Mouse (Mus musculus) layer of hippocampus, postnatal 14 days (tissue): ENCODE results near the gene Cers6. TPM values are rescaled to one million over a fixed set of nuclear protein-coding genes. Genes with fewer than 3 reads are reported as not detected.

ENCODE experiments used
- DNase-seq, 2 experiments: peaks; one replicate each; pipeline ENCODE4 v3.0.0; 2021 to 2022; ENCODE audit warnings: low spot score in 2 of 2, mixed read lengths in 1 of 2
- total RNA-seq, 2 experiments: library from RNA; stranded (reverse); gene quantifications; 2 replicates each; pipeline ENCODE4 v1.2.3; 2021

Cers6 gene
- total RNA-seq, 2 experiments from 2014 or later = 76.6 to 81.6 TPM

- no peak for DNase-seq
These were observed 287.9 kb downstream of the Cers6 start for GRCm38 (mm10) chr2:69149154-69149553.

GRCm38 (mm10) chr2:69150841-69151240, 289.6 kb downstream of the Cers6 start:
- no peak for DNase-seq

GRCm38 (mm10) chr2:69155861-69156260, 294.6 kb downstream of the Cers6 start:
- no peak for DNase-seq

GRCm38 (mm10) chr2:69156283-69156682, 295.0 kb downstream of the Cers6 start:
- DNase-seq = no peak

- DNase-seq = no peak
These were observed 297.7 kb downstream of the Cers6 start for GRCm38 (mm10) chr2:69158907-69159306.

Other genes with a start within 250 kb of the Cers6 start
- gene 4932414N04Rik, start 205.0 kb upstream of the Cers6 start, total RNA-seq = under 1 TPM in 1 of 2 experiments, not detected in 1; 0.43 TPM